Mouse (Mus musculus) bone marrow macrophage, adult 2 months (primary cell): ENCODE data around the gene Emc8. TPM values are rescaled to one million over a fixed set of nuclear protein-coding genes. Genes with fewer than 3 reads are reported as not detected.
A peak's percentile ranks its signal among the peaks of the same experiment; 100 is the strongest.
"Not testable (repeated sequence)": the region's sequence is repeated elsewhere in the genome, so short reads cannot be mapped to it uniquely, and the experiment has no call there.

Experiments used
- H3K27ac ChIP-seq: 2 replicates; pipeline ENCODE4 v1.5.1; 2012; ENCODE audit warnings: low read depth, low read length; ENCODE audit not compliant: insufficient read depth
- H3K4me1 ChIP-seq: 2 replicates; pipeline ENCODE4 v1.6.1; 2012; ENCODE audit warnings: low read length; ENCODE audit not compliant: control insufficient read depth, insufficient read depth
- H3K4me3 ChIP-seq: 2 replicates; pipeline ENCODE4 v1.5.1; 2012; ENCODE audit warnings: mild to moderate bottlenecking, low read length, moderate library complexity; ENCODE audit not compliant: insufficient read depth
- CTCF ChIP-seq: IDR thresholded peaks from 2 replicates; pipeline ENCODE4 v1.5.1; 2012; ENCODE audit warnings: low read depth, mild to moderate bottlenecking, low read length, moderate library complexity
- POLR2A ChIP-seq: IDR thresholded peaks from 2 replicates; pipeline ENCODE4 v1.6.1; 2012; ENCODE audit warnings: mild to moderate bottlenecking, low read depth, low read length, borderline replicate concordance
- polyA plus RNA-seq: library from polyadenylated mRNA; stranded (reverse); fragments of >200 nt; gene quantifications from 2 replicates; pipeline ENCODE4 v1.2.4, GENCODE M21; 2012; ENCODE audit not compliant: missing spikeins, insufficient read depth, insufficient read length

Gene Emc8
- polyA plus RNA-seq, 1 experiment, result 56.5 TPM

- H3K4me3 ChIP-seq, result peak overlapping the region; percentile 60
- TF ChIP-seq POLR2A, result peak; percentile 78; the same call in 1 of the 2 replicates
- no peak for TF ChIP-seq CTCF
- peaks cover 58% of the 10 kb centered on the region for H3K4me1 ChIP-seq
- peak overlapping the region; percentile 99 for H3K27ac ChIP-seq
These were observed 17.2 kb upstream of the Emc8 start for GRCm38 (mm10) chr8:120685591-120685990.

- TF ChIP-seq POLR2A, result no peak
- TF ChIP-seq CTCF, result no peak
- peak overlapping the region; percentile 60 for H3K4me3 ChIP-seq
- peaks cover 58% of the 10 kb centered on the region for H3K4me1 ChIP-seq
- peak overlapping the region; percentile 99 for H3K27ac ChIP-seq
These were observed 16.7 kb upstream of the Emc8 start for GRCm38 (mm10) chr8:120685097-120685496.

GRCm38 (mm10) chr8:120684082-120684481 is 15.7 kb upstream of the Emc8 start:
- Histone ChIP-seq H3K4me1 (peaks cover 55% of the 10 kb centered on the region), H3K27ac (no peak overlapping the region), H3K4me3 (no peak overlapping the region)
- no peak for TF ChIP-seq CTCF
- no peak for TF ChIP-seq POLR2A

- Histone ChIP-seq H3K4me1 (peaks cover 54% of the 10 kb centered on the region), H3K4me3 (no peak overlapping the region), H3K27ac (peak overlapping the region; percentile 48; the same call in 1 of the 2 replicates)
- no peak for TF ChIP-seq POLR2A
- TF ChIP-seq CTCF, result peak; percentile 72
These were observed 15.2 kb upstream of the Emc8 start for GRCm38 (mm10) chr8:120683602-120684001.

- no peak overlapping the region for H3K27ac ChIP-seq
- H3K4me3 ChIP-seq, result no peak overlapping the region
- TF ChIP-seq CTCF (no peak), POLR2A (no peak)
- H3K4me1 ChIP-seq, result peaks cover 34% of the 10 kb centered on the region
These were observed 12.7 kb upstream of the Emc8 start for GRCm38 (mm10) chr8:120681113-120681512.

GRCm38 (mm10) chr8:120680405-120680804 is 12.0 kb upstream of the Emc8 start:
- H3K27ac ChIP-seq, H3K4me3 ChIP-seq: not testable (repeated sequence)
- H3K4me1 ChIP-seq, result peaks cover 32% of the 10 kb centered on the region
- TF ChIP-seq CTCF, result peak; percentile 59; the same call in 1 of the 2 replicates

GRCm38 (mm10) chr8:120679629-120680387 is 11.4 kb upstream of the Emc8 start:
- Histone ChIP-seq H3K4me1 (peaks cover 27% of the 10 kb centered on the region), H3K27ac (no peak overlapping the region), H3K4me3 (no peak overlapping the region)
- TF ChIP-seq POLR2A, result no peak
- no peak for TF ChIP-seq CTCF

GRCm38 (mm10) chr8:120678447-120678846 is 10.1 kb upstream of the Emc8 start:
- H3K4me3 ChIP-seq, result no peak overlapping the region
- no peak for TF ChIP-seq POLR2A
- peak; percentile 80 for TF ChIP-seq CTCF
- no peak overlapping the region for H3K27ac ChIP-seq
- H3K4me1 ChIP-seq, result peaks cover 21% of the 10 kb centered on the region

- TF ChIP-seq CTCF (no peak), POLR2A (no peak)
- Histone ChIP-seq H3K4me3 (no peak overlapping the region), H3K27ac (no peak overlapping the region), H3K4me1 (peaks cover 24% of the 10 kb centered on the region; the same call in 1 of the 2 replicates)
These were observed 7.3 kb upstream of the Emc8 start for GRCm38 (mm10) chr8:120675718-120676117.

- TF ChIP-seq CTCF (no peak), POLR2A (no peak)
- H3K27ac ChIP-seq, result no peak overlapping the region
- peaks cover 31% of the 10 kb centered on the region; the same call in 1 of the 2 replicates for H3K4me1 ChIP-seq
- no peak overlapping the region for H3K4me3 ChIP-seq
These were observed 4.9 kb upstream of the Emc8 start for GRCm38 (mm10) chr8:120673298-120673697.

GRCm38 (mm10) chr8:120672626-120673229 is 4.4 kb upstream of the Emc8 start:
- Histone ChIP-seq H3K4me1 (peaks cover 31% of the 10 kb centered on the region; the same call in 1 of the 2 replicates), H3K4me3 (no peak overlapping the region), H3K27ac (no peak overlapping the region)
- TF ChIP-seq POLR2A, result no peak
- no peak for TF ChIP-seq CTCF
